Mouse (Mus musculus) limb, embryonic 11.5 days (tissue): ENCODE measurements around the gene Agap1. TPM values are rescaled to one million over a fixed set of nuclear protein-coding genes. Genes with fewer than 3 reads are reported as not detected.

ENCODE experiments used
- ATAC-seq: fragments of 200-750 bp; cut with Nextera tagmentation; 2 replicates; pipeline ENCODE4 v1.8.0; 2017; ENCODE audit warnings: low read depth; ENCODE audit not compliant: insufficient number of reproducible peaks, low FRiP score, low TSS enrichment
- DNase-seq: peaks from one replicate; pipeline ENCODE4 v3.0.0-alpha.2; 2015; ENCODE audit warnings: low spot score
- H3K27ac ChIP-seq: fragments of 300-500 bp; sonication (generic); replicated peaks from 2 replicates; pipeline ENCODE4 v1.5.1; 2014; ENCODE audit warnings: low read depth, mild to moderate bottlenecking, low read length
- H3K27me3 ChIP-seq: fragments of 300-500 bp; sonication (generic); 2 replicates; pipeline ENCODE4 v1.6.1; 2014; ENCODE audit warnings: mild to moderate bottlenecking, low read length, mixed read lengths; ENCODE audit not compliant: control insufficient read depth, insufficient read depth
- H3K36me3 ChIP-seq: fragments of 300-500 bp; sonication (generic); 2 replicates; pipeline ENCODE4 v1.6.1; 2014; ENCODE audit warnings: mild to moderate bottlenecking, low read length, moderate library complexity, mixed read lengths; ENCODE audit not compliant: control insufficient read depth, insufficient read depth
- H3K4me1 ChIP-seq: fragments of 300-500 bp; sonication (generic); 2 replicates; pipeline ENCODE4 v1.6.1; 2014; ENCODE audit warnings: low read length, mixed read lengths; ENCODE audit not compliant: control insufficient read depth, insufficient read depth
- H3K4me2 ChIP-seq: fragments of 300-500 bp; sonication (generic); 2 replicates; pipeline ENCODE4 v1.6.1; 2014; ENCODE audit warnings: low read depth, mild to moderate bottlenecking, moderate library complexity; ENCODE audit not compliant: severe bottlenecking
- H3K4me3 ChIP-seq: fragments of 300-500 bp; sonication (generic); 2 replicates; pipeline ENCODE4 v1.5.1; 2014; ENCODE audit warnings: low read depth, low read length
- H3K9ac ChIP-seq: fragments of 300-500 bp; sonication (generic); 2 replicates; pipeline ENCODE4 v1.6.1; 2014; ENCODE audit warnings: mild to moderate bottlenecking, low read length
- H3K9me3 ChIP-seq: fragments of 300-500 bp; sonication (generic); 2 replicates; pipeline ENCODE4 v1.6.1; 2016; ENCODE audit warnings: low read length; ENCODE audit not compliant: control insufficient read depth
- WGBS: fragments of 180-500 bp; shearing (Covaris S2); extraction: QIAGEN DNeasy Blood & Tissue Kit; methylation state at CpG from one replicate; pipeline ENCODE4 v1.1.7; 2014; 5-methylcytosine and 5-hydroxymethylcytosine counted together
- polyA plus RNA-seq: library from polyadenylated mRNA; unstranded; fragments of >200 nt; fragmentation: Nextera tagmentation; extraction: Ambion mirVana; gene quantifications from 2 replicates; pipeline ENCODE4 v1.2.1, GENCODE M21; 2014

Agap1 gene
- polyA plus RNA-seq, 1 experiment from 2014 or later: 14.0 TPM

- Histone ChIP-seq H3K4me1 (peaks cover 6% of the 10 kb centered on the region), H3K27ac (no peak overlapping the region), H3K4me3 (no peak overlapping the region), H3K9ac (no peak overlapping the region), H3K4me2 (no peak overlapping the region), H3K9me3 (no peaks in the 10 kb centered on the region; the same call in 1 of the 2 replicates), H3K36me3 (no peaks in the 10 kb centered on the region), H3K27me3 (no peaks in the 10 kb centered on the region)
- DNase-seq (no peak), ATAC-seq (no peak)
- WGBS: 72% methylated on average over 4 of the region's 4 CpGs
Measured at GRCm38 (mm10) chr1:89901381-89901780, 446.8 kb downstream of the Agap1 start.

- no peak for ATAC-seq
- Histone ChIP-seq H3K4me3 (no peak overlapping the region), H3K27ac (no peak overlapping the region), H3K9ac (no peak overlapping the region), H3K9me3 (no peaks in the 10 kb centered on the region; the same call in 1 of the 2 replicates), H3K36me3 (no peaks in the 10 kb centered on the region), H3K4me1 (peaks cover 6% of the 10 kb centered on the region), H3K4me2 (no peak overlapping the region), H3K27me3 (no peaks in the 10 kb centered on the region)
- no peak for DNase-seq
- WGBS: 91% methylated on average over 2 of the region's 2 CpGs
Measured at GRCm38 (mm10) chr1:89902236-89902635, 447.6 kb downstream of the Agap1 start.

GRCm38 (mm10) chr1:89902641-89903040 lies 448.0 kb downstream of the Agap1 start:
- no peak overlapping the region for H3K4me3 ChIP-seq
- no peak for DNase-seq
- H3K4me1 ChIP-seq: peaks cover 6% of the 10 kb centered on the region
- no peak for ATAC-seq
- no peak overlapping the region for H3K9ac ChIP-seq
- H3K9me3 ChIP-seq: no peaks in the 10 kb centered on the region; the same call in 1 of the 2 replicates
- no peak overlapping the region for H3K4me2 ChIP-seq
- 82% methylated on average over 1 of the region's 1 CpGs for WGBS
- H3K27ac ChIP-seq: no peak overlapping the region
- H3K36me3 ChIP-seq: no peaks in the 10 kb centered on the region
- H3K27me3 ChIP-seq: no peaks in the 10 kb centered on the region

- DNase-seq (no peak), ATAC-seq (no peak)
- Histone ChIP-seq H3K4me1 (0 out of 2 replicates have a peak, but pooled peaks cover 3% of the 10 kb centered on the region), H3K36me3 (no peaks in the 10 kb centered on the region), H3K9ac (no peak overlapping the region), H3K27ac (no peak overlapping the region), H3K4me3 (no peak overlapping the region), H3K4me2 (no peak overlapping the region), H3K9me3 (no peaks in the 10 kb centered on the region; the same call in 1 of the 2 replicates), H3K27me3 (no peaks in the 10 kb centered on the region)
- 92% methylated on average over 8 of the region's 8 CpGs for WGBS
Measured at GRCm38 (mm10) chr1:89909796-89910195, 455.2 kb downstream of the Agap1 start.

- no peak for ATAC-seq
- Histone ChIP-seq H3K9ac (no peak overlapping the region), H3K9me3 (no peaks in the 10 kb centered on the region), H3K36me3 (no peaks in the 10 kb centered on the region), H3K4me2 (no peak overlapping the region), H3K4me1 (0 out of 2 replicates have a peak, but pooled peaks cover 3% of the 10 kb centered on the region), H3K4me3 (no peak overlapping the region), H3K27ac (no peak overlapping the region), H3K27me3 (0 out of 2 replicates have a peak, but pooled peaks cover 4% of the 10 kb centered on the region)
- DNase-seq: no peak
- 27% methylated on average over 5 of the region's 5 CpGs for WGBS
Measured at GRCm38 (mm10) chr1:89912392-89912791, 457.8 kb downstream of the Agap1 start.

- 0 out of 2 replicates have a peak, but pooled peaks cover 3% of the 10 kb centered on the region for H3K4me1 ChIP-seq
- 75% methylated on average over 4 of the region's 4 CpGs for WGBS
- no peaks in the 10 kb centered on the region for H3K36me3 ChIP-seq
- H3K27me3 ChIP-seq: peaks cover 9% of the 10 kb centered on the region; the same call in 1 of the 2 replicates
- H3K9me3 ChIP-seq: no peaks in the 10 kb centered on the region
- no peak overlapping the region for H3K27ac ChIP-seq
- ATAC-seq (no peak), DNase-seq (no peak)
- H3K4me3 ChIP-seq: no peak overlapping the region
- no peak overlapping the region for H3K9ac ChIP-seq
- H3K4me2 ChIP-seq: no peak overlapping the region
Measured at GRCm38 (mm10) chr1:89913611-89914010, 459.0 kb downstream of the Agap1 start.

- no peak overlapping the region for H3K27ac ChIP-seq
- ATAC-seq (no peak), DNase-seq (no peak)
- peaks cover 5% of the 10 kb centered on the region; the same call in 1 of the 2 replicates for H3K4me1 ChIP-seq
- no peak overlapping the region for H3K4me3 ChIP-seq
- 20% methylated on average over 18 of the region's 18 CpGs for WGBS
- H3K9ac ChIP-seq: no peak overlapping the region
- H3K9me3 ChIP-seq: no peaks in the 10 kb centered on the region
- no peak overlapping the region for H3K4me2 ChIP-seq
- H3K36me3 ChIP-seq: no peaks in the 10 kb centered on the region
- H3K27me3 ChIP-seq: peaks cover 40% of the 10 kb centered on the region
Measured at GRCm38 (mm10) chr1:89918111-89918510, 463.5 kb downstream of the Agap1 start.

- H3K36me3 ChIP-seq: no peaks in the 10 kb centered on the region
- DNase-seq (no peak), ATAC-seq (no peak)
- no peak overlapping the region for H3K9ac ChIP-seq
- H3K27ac ChIP-seq: no peak overlapping the region
- peaks cover 5% of the 10 kb centered on the region; the same call in 1 of the 2 replicates for H3K4me1 ChIP-seq
- no peak overlapping the region for H3K4me3 ChIP-seq
- no peak overlapping the region for H3K4me2 ChIP-seq
- no peaks in the 10 kb centered on the region for H3K9me3 ChIP-seq
- peaks cover 51% of the 10 kb centered on the region for H3K27me3 ChIP-seq
- WGBS: 78% methylated on average over 6 of the region's 6 CpGs
Measured at GRCm38 (mm10) chr1:89919206-89919605, 464.6 kb downstream of the Agap1 start.

GRCm38 (mm10) chr1:89921806-89922205 lies 467.2 kb downstream of the Agap1 start:
- DNase-seq (peak; percentile 50), ATAC-seq (no peak)
- Histone ChIP-seq H3K9ac (no peak overlapping the region), H3K4me1 (peaks cover 11% of the 10 kb centered on the region), H3K4me3 (no peak overlapping the region), H3K9me3 (no peaks in the 10 kb centered on the region), H3K27me3 (peaks cover 73% of the 10 kb centered on the region), H3K4me2 (no peak overlapping the region), H3K36me3 (no peaks in the 10 kb centered on the region), H3K27ac (no peak overlapping the region)
- WGBS: 4% methylated on average over 10 of the region's 10 CpGs
